Mouse (Mus musculus) cerebellum, postnatal 10 days (tissue): ENCODE measurements at regions not wholly inside any gene's neighbourhood (a gene's known extent, or its start where the extent isn't known, plus 50 kb on each side); places are given as distances from the start of the nearest gene placed in this dataset.
A peak's percentile ranks its signal among the peaks of the same experiment; 100 is the strongest.

ENCODE experiments used
- DNase-seq, 2 experiments: peaks; one replicate each; pipeline ENCODE4 v3.0.0; 2021; ENCODE audit warnings: mixed read lengths in 2 of 2

GRCm38 (mm10) chr2:116980692-116981091 is 102.2 kb downstream of the Tmco5 start:
- no peak for DNase-seq

- DNase-seq: no peak
Observed at GRCm38 (mm10) chr2:116983351-116983750, 104.9 kb downstream of the Tmco5 start.

- DNase-seq: no peak
Observed at GRCm38 (mm10) chr2:116983821-116984351, 105.4 kb downstream of the Tmco5 start.

- DNase-seq: no peak
Observed at GRCm38 (mm10) chr2:116984597-116984996, 106.1 kb downstream of the Tmco5 start.

GRCm38 (mm10) chr2:116985549-116985948 is 107.1 kb downstream of the Tmco5 start:
- no peak for DNase-seq

- no peak for DNase-seq
Observed at GRCm38 (mm10) chr2:116988953-116989674, 110.6 kb downstream of the Tmco5 start.

- no peak for DNase-seq
Observed at GRCm38 (mm10) chr2:116990106-116990505, 111.6 kb downstream of the Tmco5 start.

GRCm38 (mm10) chr2:116991561-116992042 is 113.1 kb downstream of the Tmco5 start:
- no peak for DNase-seq

- no peak for DNase-seq
Observed at GRCm38 (mm10) chr2:116993724-116994123, 115.2 kb downstream of the Tmco5 start.

- no peak for DNase-seq
Observed at GRCm38 (mm10) chr2:116996302-116996701, 117.8 kb downstream of the Tmco5 start.

- no peak for DNase-seq
Observed at GRCm38 (mm10) chr2:116998822-116999221, 120.3 kb downstream of the Tmco5 start.

GRCm38 (mm10) chr2:116999592-116999991 is 121.1 kb downstream of the Tmco5 start:
- no peak for DNase-seq

- no peak for DNase-seq
Observed at GRCm38 (mm10) chr2:117003976-117004375, 117.2 kb upstream of the Spred1 start.

- DNase-seq: no peak
Observed at GRCm38 (mm10) chr2:117006846-117007245, 114.3 kb upstream of the Spred1 start.

GRCm38 (mm10) chr2:117008922-117009321 is 112.3 kb upstream of the Spred1 start:
- no peak for DNase-seq

- no peak for DNase-seq
Observed at GRCm38 (mm10) chr2:117010001-117010400, 111.2 kb upstream of the Spred1 start.

- no peak for DNase-seq
Observed at GRCm38 (mm10) chr2:117010942-117011341, 110.2 kb upstream of the Spred1 start.

- peak in 1 of 2 experiments; percentile 9 for DNase-seq
Observed at GRCm38 (mm10) chr2:117017921-117018651, 103.1 kb upstream of the Spred1 start.

GRCm38 (mm10) chr2:117018917-117019538 is 102.1 kb upstream of the Spred1 start:
- DNase-seq: peak; percentile 17 to 29

- no peak for DNase-seq
Observed at GRCm38 (mm10) chr2:117019552-117019951, 101.6 kb upstream of the Spred1 start.

GRCm38 (mm10) chr2:117021787-117022186 is 99.4 kb upstream of the Spred1 start:
- no peak for DNase-seq

- no peak for DNase-seq
Observed at GRCm38 (mm10) chr2:117023436-117023835, 97.7 kb upstream of the Spred1 start.

GRCm38 (mm10) chr2:117027071-117027470 is 94.1 kb upstream of the Spred1 start:
- no peak for DNase-seq
